Mouse (Mus musculus): ENCODE measurements at regions not wholly inside any gene's neighbourhood (a gene's known extent, or its start where the extent isn't known, plus 50 kb on each side); places are given as distances from the start of the nearest gene placed in this dataset.

- Histone ChIP-seq H3K27ac (no peak overlapping the region), H3K4me3 (no peak overlapping the region), H3K27me3 (no peaks in the 10 kb centered on the region), H3K4me2 (no peak overlapping the region), H3K4me1 (no peaks in the 10 kb centered on the region), H3K36me3 (ENCODE audit: poor library complexity, severe bottlenecking) (no peaks in the 10 kb centered on the region), H3K9me3 (replicated peaks) (no peaks in the 10 kb centered on the region), H3K9ac (no peak overlapping the region)
- ATAC-seq = no peak; the same call in 1 of the 2 replicates
- WGBS = 64% methylated on average over 7 of the region's 7 CpGs
These were observed 53.5 kb upstream of the Ypel5 start for GRCm38 (mm10) chr17:72782775-72783174.

GRCm38 (mm10) chr17:72781786-72782185 is 54.5 kb upstream of the Ypel5 start:
- ATAC-seq = peak; percentile 80
- WGBS = 22% methylated on average over 6 of the region's 6 CpGs
- Histone ChIP-seq H3K27me3 (no peaks in the 10 kb centered on the region), H3K4me3 (no peak overlapping the region), H3K9me3 (replicated peaks) (no peaks in the 10 kb centered on the region), H3K9ac (no peak overlapping the region), H3K36me3 (ENCODE audit: poor library complexity, severe bottlenecking) (no peaks in the 10 kb centered on the region), H3K4me1 (no peaks in the 10 kb centered on the region), H3K4me2 (no peak overlapping the region), H3K27ac (no peak overlapping the region)

GRCm38 (mm10) chr17:72768266-72768665 is 68.0 kb upstream of the Ypel5 start:
- WGBS = 71% methylated on average over 4 of the region's 4 CpGs
- Histone ChIP-seq H3K9ac (no peak overlapping the region), H3K27me3 (no peaks in the 10 kb centered on the region), H3K4me3 (no peak overlapping the region), H3K36me3 (ENCODE audit: poor library complexity, severe bottlenecking) (no peaks in the 10 kb centered on the region), H3K4me1 (no peaks in the 10 kb centered on the region), H3K9me3 (replicated peaks) (no peaks in the 10 kb centered on the region), H3K4me2 (no peak overlapping the region), H3K27ac (no peak overlapping the region)
- ATAC-seq = no peak

DNA sequence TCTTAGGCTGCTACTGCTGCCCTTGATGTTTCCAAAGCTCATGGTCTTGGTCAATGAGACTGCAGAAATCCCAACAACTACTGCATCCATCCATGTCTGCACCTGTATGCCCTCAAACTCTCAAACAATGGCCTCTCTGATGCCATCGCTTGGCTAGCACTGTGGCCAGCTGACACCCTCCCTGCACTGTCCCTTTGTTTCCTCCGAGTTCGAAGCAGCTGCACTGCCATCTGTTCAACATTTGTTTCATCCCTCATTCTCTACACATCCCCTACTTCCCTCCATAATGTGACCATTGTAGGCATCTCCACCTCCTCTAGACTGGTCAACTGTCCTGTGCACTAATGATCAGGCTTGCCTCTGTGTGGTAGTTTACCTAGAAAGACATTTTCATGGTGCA is 75.3 kb upstream of the Ypel5 start:
- Histone ChIP-seq H3K27me3 (no peaks in the 10 kb centered on the region), H3K36me3 (ENCODE audit: poor library complexity, severe bottlenecking) (no peaks in the 10 kb centered on the region), H3K9ac (no peak overlapping the region), H3K4me1 (no peaks in the 10 kb centered on the region), H3K27ac (no peak overlapping the region), H3K4me3 (no peak overlapping the region), H3K4me2 (no peak overlapping the region), H3K9me3 (replicated peaks) (no peaks in the 10 kb centered on the region; the same call in 1 of the 2 replicates)
- 62% methylated on average over 3 of the region's 3 CpGs for WGBS
- no peak for ATAC-seq

- WGBS = 61% methylated on average over 4 of the region's 4 CpGs
- H3K4me1 ChIP-seq = no peaks in the 10 kb centered on the region
- no peaks in the 10 kb centered on the region for H3K9me3 ChIP-seq (replicated peaks)
- H3K36me3 ChIP-seq (ENCODE audit: poor library complexity, severe bottlenecking) = no peaks in the 10 kb centered on the region
- H3K9ac ChIP-seq = no peak overlapping the region
- no peak overlapping the region for H3K4me2 ChIP-seq
- no peaks in the 10 kb centered on the region for H3K27me3 ChIP-seq
- no peak overlapping the region for H3K27ac ChIP-seq
- ATAC-seq = no peak
- no peak overlapping the region for H3K4me3 ChIP-seq
These were observed 89.8 kb upstream of the Ypel5 start for GRCm38 (mm10) chr17:72746411-72746810.

DNA sequence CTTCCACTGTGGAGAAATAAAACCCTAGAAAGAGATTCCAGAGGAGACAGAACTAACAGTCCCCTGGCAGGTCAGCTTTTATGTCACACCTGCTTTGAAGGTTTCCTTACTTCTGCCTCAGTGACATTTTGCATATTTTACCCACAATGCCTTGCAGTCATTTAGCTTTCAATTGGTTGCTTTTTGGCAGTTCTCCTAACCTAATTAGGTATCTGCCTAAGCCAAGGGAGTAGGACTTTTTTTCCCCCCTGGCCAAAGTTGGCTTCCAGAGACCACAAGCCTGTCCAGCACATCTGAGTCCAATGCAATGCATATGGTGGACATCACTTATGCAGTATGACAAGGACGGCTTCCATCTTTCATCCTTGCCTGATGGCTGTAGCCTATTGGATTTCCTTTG is 103.2 kb upstream of the Ypel5 start:
- H3K9ac ChIP-seq = no peak overlapping the region
- no peak overlapping the region for H3K4me3 ChIP-seq
- H3K27me3 ChIP-seq = no peaks in the 10 kb centered on the region
- 95% methylated on average over 1 of the region's 1 CpGs for WGBS
- no peak overlapping the region for H3K27ac ChIP-seq
- H3K4me1 ChIP-seq = peaks cover 14% of the 10 kb centered on the region; the same call in 1 of the 2 replicates
- H3K4me2 ChIP-seq = no peak overlapping the region
- H3K9me3 ChIP-seq (replicated peaks) = no peaks in the 10 kb centered on the region
- no peak for ATAC-seq
- H3K36me3 ChIP-seq (ENCODE audit: poor library complexity, severe bottlenecking) = no peaks in the 10 kb centered on the region

DNA sequence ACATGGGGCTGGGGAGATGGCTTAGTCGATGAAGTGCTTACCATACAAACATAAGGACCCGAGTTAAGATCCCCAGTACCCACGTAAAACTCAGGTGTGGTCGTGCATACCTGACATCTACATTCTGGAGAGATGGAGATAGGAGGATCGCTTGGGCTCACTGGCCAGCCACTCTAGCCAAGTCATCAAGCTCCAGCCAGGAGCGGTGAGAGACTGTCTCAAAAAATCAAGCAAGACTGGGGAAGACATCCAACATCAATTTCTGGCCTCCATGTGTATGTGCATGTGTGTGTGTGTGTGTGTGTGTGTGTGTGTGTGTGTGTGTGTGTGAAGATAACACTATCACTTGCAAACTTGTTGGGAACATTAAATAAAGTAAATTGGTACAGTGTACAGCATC is 104.6 kb upstream of the Ypel5 start:
- Histone ChIP-seq H3K4me3 (no peak overlapping the region), H3K27me3 (no peaks in the 10 kb centered on the region), H3K36me3 (ENCODE audit: poor library complexity, severe bottlenecking) (no peaks in the 10 kb centered on the region), H3K4me2 (no peak overlapping the region), H3K9ac (no peak overlapping the region), H3K27ac (no peak overlapping the region), H3K9me3 (replicated peaks) (no peaks in the 10 kb centered on the region), H3K4me1 (peaks cover 14% of the 10 kb centered on the region; the same call in 1 of the 2 replicates)
- ATAC-seq = no peak
- WGBS = 91% methylated on average over 6 of the region's 6 CpGs

GRCm38 (mm10) chr17:72731175-72731574 is 105.1 kb upstream of the Ypel5 start:
- ATAC-seq = no peak
- Histone ChIP-seq H3K36me3 (ENCODE audit: poor library complexity, severe bottlenecking) (no peaks in the 10 kb centered on the region), H3K9ac (no peak overlapping the region), H3K4me2 (no peak overlapping the region), H3K27me3 (no peaks in the 10 kb centered on the region), H3K9me3 (replicated peaks) (no peaks in the 10 kb centered on the region), H3K4me1 (peaks cover 14% of the 10 kb centered on the region; the same call in 1 of the 2 replicates), H3K4me3 (no peak overlapping the region), H3K27ac (no peak overlapping the region)
- 67% methylated on average over 5 of the region's 5 CpGs for WGBS

GRCm38 (mm10) chr17:72720753-72721152 is 115.5 kb upstream of the Ypel5 start:
- no peak overlapping the region for H3K4me3 ChIP-seq
- H3K27ac ChIP-seq = no peak overlapping the region
- H3K9ac ChIP-seq = no peak overlapping the region
- peak; percentile 51; the same call in 1 of the 2 replicates for ATAC-seq
- H3K36me3 ChIP-seq (ENCODE audit: poor library complexity, severe bottlenecking) = no peaks in the 10 kb centered on the region
- no peaks in the 10 kb centered on the region for H3K9me3 ChIP-seq (replicated peaks)
- no peaks in the 10 kb centered on the region for H3K27me3 ChIP-seq
- 59% methylated on average over 7 of the region's 7 CpGs for WGBS
- H3K4me1 ChIP-seq = no peaks in the 10 kb centered on the region
- H3K4me2 ChIP-seq = no peak overlapping the region

DNA sequence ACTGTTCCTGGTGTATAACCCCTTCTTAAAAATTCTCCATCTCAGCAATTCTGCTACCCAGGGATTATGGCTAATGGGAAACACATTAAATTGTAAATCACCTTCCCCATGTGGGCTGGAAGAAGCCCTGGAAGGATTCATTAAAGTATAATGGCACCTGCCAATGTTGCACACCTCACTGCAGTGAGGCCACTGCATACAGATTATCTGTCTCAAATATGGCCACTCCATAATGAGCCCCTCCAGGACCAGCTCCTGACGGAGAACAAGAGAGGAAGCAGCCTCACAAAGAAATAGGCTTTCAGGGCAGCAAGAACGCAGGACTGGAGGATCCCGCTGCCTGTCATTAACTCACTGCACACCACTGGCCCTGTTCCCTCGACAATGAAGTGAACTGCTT is 115.2 kb upstream of the Alk start:
- Histone ChIP-seq H3K9ac (no peak overlapping the region), H3K4me2 (no peak overlapping the region), H3K27me3 (no peaks in the 10 kb centered on the region), H3K9me3 (replicated peaks) (no peaks in the 10 kb centered on the region), H3K36me3 (ENCODE audit: poor library complexity, severe bottlenecking) (no peaks in the 10 kb centered on the region), H3K4me1 (no peaks in the 10 kb centered on the region), H3K27ac (no peak overlapping the region), H3K4me3 (no peak overlapping the region)
- no peak for ATAC-seq
- 54% methylated on average over 4 of the region's 4 CpGs for WGBS

DNA sequence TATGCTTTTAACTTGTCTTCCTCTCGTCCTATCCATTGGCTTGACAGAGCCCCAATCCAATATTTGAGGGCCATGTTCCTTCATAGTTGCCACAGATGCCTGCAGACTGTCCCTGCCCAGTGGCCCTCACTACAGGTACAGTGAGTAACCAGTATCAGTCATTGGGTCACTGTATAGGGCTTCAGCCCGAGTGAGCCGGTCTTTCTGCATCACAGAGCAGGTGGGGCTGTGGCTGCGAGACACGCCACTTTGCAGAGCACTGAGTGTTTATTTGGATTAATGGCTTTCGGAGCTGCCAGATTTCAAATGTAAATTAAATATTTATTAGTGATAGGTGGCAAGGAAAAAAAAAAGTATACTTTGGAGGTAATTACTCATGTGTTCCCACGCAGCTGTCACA is 87.2 kb upstream of the Alk start:
- Histone ChIP-seq H3K4me2 (no peak overlapping the region), H3K9me3 (replicated peaks) (no peaks in the 10 kb centered on the region), H3K4me3 (no peak overlapping the region), H3K4me1 (no peaks in the 10 kb centered on the region), H3K9ac (no peak overlapping the region), H3K27ac (no peak overlapping the region), H3K27me3 (no peaks in the 10 kb centered on the region), H3K36me3 (ENCODE audit: poor library complexity, severe bottlenecking) (no peaks in the 10 kb centered on the region)
- 84% methylated on average over 7 of the region's 7 CpGs for WGBS
- ATAC-seq = no peak

- Histone ChIP-seq H3K4me3 (no peak overlapping the region), H3K27me3 (no peaks in the 10 kb centered on the region), H3K9ac (no peak overlapping the region), H3K4me2 (no peak overlapping the region), H3K36me3 (ENCODE audit: poor library complexity, severe bottlenecking) (no peaks in the 10 kb centered on the region), H3K9me3 (replicated peaks) (no peaks in the 10 kb centered on the region), H3K4me1 (no peaks in the 10 kb centered on the region), H3K27ac (no peak overlapping the region)
- WGBS = 94% methylated on average over 10 of the region's 10 CpGs
- no peak for ATAC-seq
These were observed 85.2 kb upstream of the Alk start for GRCm38 (mm10) chr17:72689606-72690005.

DNA sequence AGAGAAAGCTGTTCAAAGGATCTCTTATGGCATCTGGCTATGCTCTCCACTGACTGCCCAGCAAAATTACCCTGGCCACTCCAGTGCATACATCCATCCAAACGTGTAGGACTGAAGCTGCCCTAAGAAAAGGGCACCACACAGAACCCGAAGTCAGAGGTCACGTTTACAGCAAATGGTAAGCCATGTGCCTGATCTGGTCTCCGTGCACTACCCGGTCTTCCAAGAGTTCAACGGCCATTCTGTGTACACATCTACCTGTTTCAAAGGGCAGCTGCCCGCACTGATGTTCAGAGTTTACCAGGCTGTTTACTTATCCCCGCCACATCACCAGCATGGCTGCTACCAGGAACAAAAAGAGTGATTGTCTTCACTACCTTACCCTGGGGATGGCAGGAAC is 84.4 kb upstream of the Alk start:
- H3K4me1 ChIP-seq = no peaks in the 10 kb centered on the region
- no peaks in the 10 kb centered on the region for H3K36me3 ChIP-seq (ENCODE audit: poor library complexity, severe bottlenecking)
- no peak overlapping the region for H3K4me3 ChIP-seq
- WGBS = 90% methylated on average over 8 of the region's 8 CpGs
- no peak overlapping the region for H3K27ac ChIP-seq
- no peak for ATAC-seq
- H3K4me2 ChIP-seq = no peak overlapping the region
- H3K27me3 ChIP-seq = no peaks in the 10 kb centered on the region
- H3K9me3 ChIP-seq (replicated peaks) = no peaks in the 10 kb centered on the region
- no peak overlapping the region for H3K9ac ChIP-seq

Measured in forebrain, embryonic 13.5 days (tissue).